Mouse (Mus musculus): ENCODE measurements at regions not wholly inside any gene's neighbourhood (a gene's known extent, or its start where the extent isn't known, plus 50 kb on each side); places are given as distances from the start of the nearest gene placed in this dataset.
A peak's percentile ranks its signal among the peaks of the same experiment; 100 is the strongest.

DNA sequence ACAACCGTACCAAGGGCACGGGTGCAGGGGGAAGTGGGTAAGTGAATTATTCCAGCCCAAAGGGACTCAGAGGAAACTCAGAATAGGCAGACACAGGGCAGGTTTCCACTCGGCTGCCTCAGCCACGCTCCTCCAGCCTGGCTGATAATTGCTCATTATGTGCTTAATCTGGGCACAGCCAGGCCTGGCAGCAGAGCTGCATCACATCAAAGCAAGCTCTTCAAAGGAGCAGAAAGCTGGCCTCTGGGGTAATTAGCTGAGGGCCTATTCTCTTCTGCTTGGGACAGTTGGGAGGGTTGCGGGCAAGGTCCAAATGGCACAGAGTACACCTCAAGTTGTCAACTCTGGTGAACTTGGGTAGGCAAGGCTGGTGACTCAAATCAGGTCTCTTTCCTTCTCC is 239.5 kb downstream of the Emx2 start:
- Histone ChIP-seq H3K27me3 (ENCODE audit: poor library complexity, severe bottlenecking) (peaks cover 52% of the 10 kb centered on the region), H3K4me1 (peaks cover 30% of the 10 kb centered on the region), H3K9me3 (no peaks in the 10 kb centered on the region), H3K36me3 (replicated peaks) (no peaks in the 10 kb centered on the region), H3K27ac (0 out of 2 replicates have a peak overlapping the region, but pooled peaks have one; percentile 40), H3K4me3 (no peak overlapping the region)
- WGBS = 22% methylated on average over 5 of the region's 5 CpGs
- DNase-seq (ENCODE audit: extremely low spot score, low spot score) = peak; percentile 73

DNA sequence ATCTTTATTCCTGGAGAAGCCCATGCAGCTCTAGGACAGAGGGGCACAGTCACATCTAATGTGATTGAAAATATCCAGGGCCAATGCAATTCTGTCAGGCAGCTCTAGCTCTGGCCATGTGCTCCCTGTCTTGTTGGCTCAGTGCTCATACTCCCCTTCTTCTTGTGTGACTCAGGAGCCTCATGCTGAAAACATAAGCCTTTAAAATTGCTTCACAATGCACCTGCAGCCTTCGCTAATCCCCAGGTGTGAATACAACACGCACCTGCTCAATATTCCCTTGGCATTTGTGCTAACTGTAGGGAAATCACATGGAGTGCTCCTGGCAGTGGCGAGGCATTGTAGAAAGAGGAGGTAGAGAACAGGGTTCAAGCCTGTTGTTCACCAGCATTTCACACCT is 242.0 kb downstream of the Emx2 start:
- H3K36me3 ChIP-seq (replicated peaks) = no peaks in the 10 kb centered on the region
- H3K4me1 ChIP-seq = peaks cover 30% of the 10 kb centered on the region
- H3K27me3 ChIP-seq (ENCODE audit: poor library complexity, severe bottlenecking) = peaks cover 73% of the 10 kb centered on the region
- no peak overlapping the region for H3K27ac ChIP-seq
- no peak for DNase-seq (ENCODE audit: extremely low spot score, low spot score)
- WGBS = 64% methylated on average over 3 of the region's 3 CpGs
- no peak overlapping the region for H3K4me3 ChIP-seq
- H3K9me3 ChIP-seq = no peaks in the 10 kb centered on the region

DNA sequence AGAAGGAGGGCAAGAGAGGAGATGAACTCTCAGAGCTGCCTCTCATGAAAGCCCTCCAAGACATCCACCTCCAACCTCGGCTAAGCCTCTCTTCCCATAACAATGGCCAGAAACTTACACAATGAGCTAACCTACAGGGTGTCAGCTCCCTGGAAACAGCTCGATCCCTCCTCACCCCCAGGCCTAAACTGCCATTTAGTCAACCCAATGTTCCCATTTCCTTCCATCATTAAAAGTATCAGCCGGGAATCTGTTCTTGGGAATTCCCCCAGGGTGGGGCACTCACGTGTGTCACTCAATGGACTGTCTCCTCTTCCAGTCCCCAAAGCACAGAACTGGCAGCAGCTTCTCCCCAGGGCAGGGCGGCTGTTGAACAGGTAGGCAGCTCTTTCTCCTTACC is 236.3 kb downstream of the Rab11fip2 start:
- H3K27me3 ChIP-seq (ENCODE audit: poor library complexity, severe bottlenecking) = peaks cover 69% of the 10 kb centered on the region
- no peak overlapping the region for H3K4me3 ChIP-seq
- WGBS = 35% methylated on average over 5 of the region's 5 CpGs
- no peak for DNase-seq (ENCODE audit: extremely low spot score, low spot score)
- no peaks in the 10 kb centered on the region for H3K9me3 ChIP-seq
- no peaks in the 10 kb centered on the region for H3K36me3 ChIP-seq (replicated peaks)
- peaks cover 30% of the 10 kb centered on the region for H3K4me1 ChIP-seq
- no peak overlapping the region for H3K27ac ChIP-seq

DNA sequence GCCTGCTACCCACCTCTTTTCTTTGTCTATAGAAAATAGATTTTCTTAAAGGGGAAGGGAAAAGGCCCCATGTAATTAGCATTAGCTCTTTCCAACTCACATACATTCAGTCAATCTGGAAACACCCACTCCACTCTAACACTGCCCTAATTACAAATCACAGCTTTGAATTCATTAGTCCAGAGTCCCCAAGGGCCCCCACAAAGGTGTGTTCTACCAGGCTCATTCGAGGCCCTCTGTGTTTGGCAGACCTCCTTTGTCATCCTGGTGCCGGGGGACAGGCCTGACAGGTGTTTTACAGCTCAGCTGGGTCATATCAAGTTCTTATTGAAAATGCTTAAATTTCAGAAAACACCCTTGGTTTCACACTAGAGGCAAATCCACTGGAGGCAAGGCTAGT is 234.3 kb downstream of the Rab11fip2 start:
- no peak for DNase-seq (ENCODE audit: extremely low spot score, low spot score)
- peaks cover 63% of the 10 kb centered on the region for H3K27me3 ChIP-seq (ENCODE audit: poor library complexity, severe bottlenecking)
- H3K27ac ChIP-seq = no peak overlapping the region
- no peaks in the 10 kb centered on the region for H3K9me3 ChIP-seq
- WGBS = 37% methylated on average over 2 of the region's 2 CpGs
- no peaks in the 10 kb centered on the region for H3K36me3 ChIP-seq (replicated peaks)
- no peak overlapping the region for H3K4me3 ChIP-seq
- H3K4me1 ChIP-seq = peaks cover 30% of the 10 kb centered on the region

DNA sequence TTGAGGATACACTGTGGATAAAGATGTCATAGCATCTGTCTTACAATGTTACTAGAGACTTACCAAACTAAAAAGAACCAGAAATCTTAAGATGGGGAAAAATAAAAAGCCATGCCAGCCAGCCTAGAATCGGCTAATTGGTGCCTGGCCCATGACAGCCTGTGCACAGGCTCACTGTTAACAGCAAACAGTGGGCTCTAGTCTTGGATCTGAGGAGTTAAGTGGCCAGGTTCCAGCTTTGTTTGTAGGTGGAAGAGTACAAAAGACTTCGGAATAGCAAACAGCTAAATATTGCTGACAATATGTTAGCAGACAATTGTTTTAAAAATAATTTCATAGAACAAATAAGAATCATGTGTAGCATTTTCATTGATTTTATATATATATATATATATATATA is 228.4 kb downstream of the Rab11fip2 start:
- Histone ChIP-seq H3K4me3 (no peak overlapping the region), H3K27me3 (ENCODE audit: poor library complexity, severe bottlenecking) (peaks cover 65% of the 10 kb centered on the region), H3K9me3 (peaks cover 4% of the 10 kb centered on the region; the same call in 1 of the 2 replicates), H3K36me3 (replicated peaks) (no peaks in the 10 kb centered on the region; the same call in 1 of the 2 replicates), H3K27ac (no peak overlapping the region), H3K4me1 (peaks cover 40% of the 10 kb centered on the region)
- no peak for DNase-seq (ENCODE audit: extremely low spot score, low spot score)
- WGBS = 87% methylated on average over 2 of the region's 2 CpGs

DNA sequence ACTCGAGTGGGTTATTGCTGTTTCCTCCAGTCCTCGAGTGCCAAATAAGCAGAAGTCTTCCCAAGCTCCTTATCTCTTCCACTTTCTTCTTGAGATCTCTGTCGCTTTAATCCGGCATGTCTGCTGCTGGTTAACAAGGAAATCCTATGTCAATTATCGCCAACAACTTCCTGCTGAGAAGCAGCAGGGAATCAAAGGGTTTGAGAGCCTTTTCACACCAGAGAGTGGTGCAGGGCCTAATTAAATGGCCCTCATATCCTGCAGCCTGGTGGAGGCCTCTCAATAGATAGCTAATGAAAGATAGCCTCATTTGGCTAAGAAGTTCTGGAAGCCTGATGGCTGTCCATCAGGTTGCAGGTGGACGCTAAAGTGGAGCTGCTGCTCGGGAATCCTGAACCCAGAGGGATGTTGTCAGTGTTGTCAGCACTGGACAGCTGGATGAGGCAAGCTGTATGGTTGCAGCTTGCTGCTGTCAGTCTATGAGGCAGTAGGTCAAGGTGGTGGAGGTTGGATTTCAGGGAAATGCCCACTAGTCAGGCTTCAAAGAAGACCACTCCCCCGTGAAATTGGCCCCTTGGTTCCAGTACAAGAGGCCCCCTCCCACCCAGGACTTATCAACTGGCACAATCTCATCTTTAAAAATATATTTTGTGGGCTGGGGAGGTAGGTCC is 225.5 kb downstream of the Rab11fip2 start:
- H3K4me3 ChIP-seq = peak overlapping the region; percentile 18; the same call in 1 of the 2 replicates
- H3K27me3 ChIP-seq (ENCODE audit: poor library complexity, severe bottlenecking) = peaks cover 54% of the 10 kb centered on the region
- peak overlapping the region; percentile 12; the same call in 1 of the 2 replicates for H3K27ac ChIP-seq
- H3K4me1 ChIP-seq = peaks cover 36% of the 10 kb centered on the region
- WGBS = 2% methylated on average over 8 of the region's 8 CpGs
- H3K36me3 ChIP-seq (replicated peaks) = no peaks in the 10 kb centered on the region; the same call in 1 of the 2 replicates
- peak; percentile 54 for DNase-seq (ENCODE audit: extremely low spot score, low spot score)
- H3K9me3 ChIP-seq = peaks cover 14% of the 10 kb centered on the region

DNA sequence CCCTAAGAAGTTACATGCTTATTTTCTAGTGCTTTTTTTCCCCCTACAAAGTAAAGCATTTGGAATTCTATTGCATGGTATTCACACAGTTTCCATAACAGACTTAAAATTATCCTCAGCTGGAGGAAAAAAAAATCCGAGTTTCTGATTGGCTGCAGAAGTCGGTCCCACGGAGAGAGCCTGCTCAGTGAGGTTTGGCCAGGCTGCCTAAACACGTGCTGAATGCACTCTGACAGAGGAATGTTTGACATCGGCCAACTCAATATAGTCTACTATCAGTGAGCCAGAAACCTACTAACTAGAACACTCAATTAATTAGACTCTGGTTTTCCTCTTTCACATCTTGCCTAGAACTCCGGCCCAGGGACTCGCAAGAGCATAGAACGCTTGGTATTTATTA is 204.9 kb downstream of the Rab11fip2 start:
- Histone ChIP-seq H3K4me3 (no peak overlapping the region), H3K4me1 (peaks cover 6% of the 10 kb centered on the region), H3K27ac (no peak overlapping the region), H3K9me3 (no peaks in the 10 kb centered on the region), H3K36me3 (replicated peaks) (no peaks in the 10 kb centered on the region), H3K27me3 (ENCODE audit: poor library complexity, severe bottlenecking) (peaks cover 20% of the 10 kb centered on the region)
- DNase-seq (ENCODE audit: extremely low spot score, low spot score) = no peak
- 77% methylated on average over 8 of the region's 8 CpGs for WGBS

DNA sequence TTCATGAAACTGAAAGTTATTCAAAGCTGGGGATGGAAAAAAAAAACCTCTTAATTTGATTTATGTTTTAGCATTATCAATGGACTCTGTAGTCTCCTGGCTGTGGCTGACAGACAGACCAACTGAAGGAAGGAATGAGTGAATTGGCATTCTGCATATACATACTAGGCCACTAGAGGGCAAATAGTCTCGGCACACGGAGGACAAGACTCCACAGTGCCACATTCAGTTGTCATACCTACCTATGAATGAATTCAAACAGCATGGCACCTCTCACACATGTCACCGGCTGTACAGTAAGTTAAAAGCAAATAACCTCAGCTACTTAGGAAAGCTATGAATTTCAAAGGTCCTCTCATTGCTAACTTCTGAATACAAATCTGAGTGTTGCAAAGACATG is 200.5 kb downstream of the Rab11fip2 start:
- Histone ChIP-seq H3K4me3 (no peak overlapping the region), H3K27ac (no peak overlapping the region), H3K9me3 (no peaks in the 10 kb centered on the region), H3K4me1 (peaks cover 6% of the 10 kb centered on the region), H3K36me3 (replicated peaks) (no peaks in the 10 kb centered on the region), H3K27me3 (ENCODE audit: poor library complexity, severe bottlenecking) (peaks cover 21% of the 10 kb centered on the region)
- 34% methylated on average over 3 of the region's 3 CpGs for WGBS
- DNase-seq (ENCODE audit: extremely low spot score, low spot score) = peak; percentile 27

DNA sequence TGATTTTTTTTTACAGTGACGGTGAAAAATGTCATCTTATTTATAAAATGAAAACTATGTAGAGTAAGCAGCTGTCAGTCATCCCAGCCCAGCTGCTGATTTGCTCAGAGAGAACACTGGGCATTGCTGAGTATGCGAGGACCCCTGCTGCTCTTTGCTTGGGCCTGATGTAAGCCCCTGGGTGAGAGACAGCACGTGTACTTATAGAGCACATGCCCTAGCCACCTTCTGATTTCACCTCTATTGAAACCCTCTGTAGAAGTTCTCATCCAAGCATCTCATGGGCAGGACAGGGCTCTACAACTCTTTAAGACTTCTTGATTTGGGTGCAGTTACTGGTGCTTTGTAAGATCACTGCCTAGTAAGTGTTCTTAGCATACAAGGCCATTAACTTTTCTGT is 182.2 kb downstream of the Rab11fip2 start:
- H3K9me3 ChIP-seq = no peaks in the 10 kb centered on the region
- no peak overlapping the region for H3K27ac ChIP-seq
- DNase-seq (ENCODE audit: extremely low spot score, low spot score) = no peak
- 67% methylated on average over 3 of the region's 3 CpGs for WGBS
- no peaks in the 10 kb centered on the region for H3K27me3 ChIP-seq (ENCODE audit: poor library complexity, severe bottlenecking)
- H3K36me3 ChIP-seq (replicated peaks) = no peaks in the 10 kb centered on the region
- H3K4me3 ChIP-seq = no peak overlapping the region
- H3K4me1 ChIP-seq = no peaks in the 10 kb centered on the region

DNA sequence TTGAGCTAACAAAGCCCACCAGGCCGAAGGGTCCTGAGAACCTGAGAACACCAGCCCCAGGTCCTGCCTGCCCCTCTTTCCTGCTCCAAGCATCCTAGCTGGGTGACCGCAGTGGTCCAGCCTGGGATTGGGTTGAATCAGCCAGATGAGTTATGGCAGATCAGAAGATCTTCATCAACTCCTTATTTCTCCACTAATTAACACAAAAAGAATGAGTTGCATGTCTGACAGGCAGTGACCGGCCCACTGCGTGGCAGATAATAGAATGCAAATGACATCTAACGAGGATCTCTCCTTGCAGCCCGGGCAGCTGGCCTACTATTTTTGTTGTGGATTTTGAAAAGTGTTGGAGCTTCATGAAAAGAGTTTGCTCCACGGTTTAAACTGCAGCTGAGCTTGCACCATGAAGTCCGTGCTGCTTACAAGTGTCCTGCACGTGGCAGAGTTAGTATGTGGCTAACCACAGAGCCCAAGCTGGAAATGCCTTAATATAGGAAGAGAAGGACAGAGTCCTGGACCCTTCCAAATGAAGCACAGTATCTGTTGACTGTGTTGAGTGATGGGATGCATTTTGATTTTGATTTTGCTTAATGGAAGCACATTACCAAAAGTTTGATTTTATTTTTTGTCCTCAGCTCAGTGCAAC is 158.9 kb downstream of the Rab11fip2 start:
- H3K9me3 ChIP-seq = no peaks in the 10 kb centered on the region
- 41% methylated on average over 9 of the region's 9 CpGs for WGBS
- H3K4me1 ChIP-seq = peaks cover 29% of the 10 kb centered on the region
- no peak overlapping the region for H3K4me3 ChIP-seq
- DNase-seq (ENCODE audit: extremely low spot score, low spot score) = peak; percentile 15
- no peaks in the 10 kb centered on the region for H3K36me3 ChIP-seq (replicated peaks)
- H3K27ac ChIP-seq = peak overlapping the region; percentile 54
- no peaks in the 10 kb centered on the region for H3K27me3 ChIP-seq (ENCODE audit: poor library complexity, severe bottlenecking)

DNA sequence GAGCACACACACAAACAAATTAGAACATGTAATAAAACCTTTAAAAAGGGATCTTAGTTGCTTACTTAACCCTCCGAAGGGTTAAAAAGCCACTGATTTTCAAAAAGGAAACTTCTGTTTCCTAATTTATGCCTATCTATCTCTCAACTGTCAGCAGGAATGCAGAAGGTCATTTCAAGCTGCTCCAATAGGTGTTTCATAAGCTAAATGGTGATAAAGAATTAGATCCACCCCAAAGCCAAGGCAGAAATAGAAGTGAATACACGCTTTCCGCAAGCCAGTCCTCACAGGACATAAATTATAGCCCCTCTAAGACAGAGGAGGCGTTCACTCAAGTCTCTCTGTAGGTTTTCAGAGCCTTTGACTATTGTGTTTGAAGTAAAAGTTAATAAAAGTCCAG is 112.2 kb downstream of the Rab11fip2 start:
- Histone ChIP-seq H3K36me3 (replicated peaks) (no peaks in the 10 kb centered on the region), H3K27me3 (ENCODE audit: poor library complexity, severe bottlenecking) (no peaks in the 10 kb centered on the region), H3K27ac (no peak overlapping the region), H3K4me1 (no peaks in the 10 kb centered on the region), H3K9me3 (no peaks in the 10 kb centered on the region), H3K4me3 (no peak overlapping the region)
- no peak for DNase-seq (ENCODE audit: extremely low spot score, low spot score)
- 89% methylated on average over 4 of the region's 4 CpGs for WGBS

DNA sequence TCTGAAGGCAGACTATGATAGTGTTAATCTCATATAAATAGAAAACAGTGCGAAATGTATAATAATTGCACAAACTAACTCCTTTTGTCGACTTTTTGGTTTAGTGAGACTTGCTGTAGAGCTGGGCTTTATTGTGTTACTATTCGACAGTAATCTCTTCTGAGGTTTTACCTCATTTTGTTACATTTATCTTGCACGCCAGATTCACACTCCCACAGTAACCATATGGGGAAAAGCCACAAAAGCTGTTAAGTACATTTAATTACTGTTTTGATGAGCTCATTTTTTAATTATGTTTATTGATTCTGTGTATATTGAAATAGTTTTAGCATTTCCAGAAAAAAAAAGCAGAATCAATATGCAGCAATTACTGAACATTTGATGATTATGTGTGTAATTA is 106.3 kb downstream of the Rab11fip2 start:
- 91% methylated on average over 4 of the region's 4 CpGs for WGBS

DNA sequence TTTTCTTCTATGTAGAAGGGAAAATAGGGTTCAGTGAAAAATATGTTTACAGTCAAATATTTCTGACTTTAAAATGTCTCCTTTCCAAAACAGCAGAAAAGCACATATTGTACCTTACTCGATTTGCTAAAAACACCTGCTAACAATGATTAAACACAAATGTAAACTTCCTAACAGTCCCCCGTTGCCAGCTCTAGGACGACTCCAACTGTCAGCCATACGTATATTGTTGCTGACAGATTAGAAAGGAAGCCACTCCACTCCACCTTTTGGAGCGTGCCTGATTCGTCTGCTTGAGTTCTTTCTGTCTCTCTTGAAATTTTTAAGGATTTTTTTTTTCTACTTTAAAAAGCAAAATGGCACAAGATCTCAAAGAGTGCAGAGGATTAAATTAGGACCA is 105.8 kb downstream of the Rab11fip2 start:
- Histone ChIP-seq H3K27ac (no peak overlapping the region), H3K27me3 (ENCODE audit: poor library complexity, severe bottlenecking) (no peaks in the 10 kb centered on the region), H3K4me3 (no peak overlapping the region), H3K9me3 (no peaks in the 10 kb centered on the region), H3K36me3 (replicated peaks) (no peaks in the 10 kb centered on the region), H3K4me1 (no peaks in the 10 kb centered on the region)
- DNase-seq (ENCODE audit: extremely low spot score, low spot score) = no peak
- WGBS = 73% methylated on average over 6 of the region's 6 CpGs

More for the DNA sequence above, 106.3 kb downstream of the Rab11fip2 start:
- no peaks in the 10 kb centered on the region for H3K9me3 ChIP-seq
- no peak overlapping the region for H3K27ac ChIP-seq
- no peak overlapping the region for H3K4me3 ChIP-seq
- no peaks in the 10 kb centered on the region for H3K27me3 ChIP-seq (ENCODE audit: poor library complexity, severe bottlenecking)
- DNase-seq (ENCODE audit: extremely low spot score, low spot score) = no peak
- H3K36me3 ChIP-seq (replicated peaks) = no peaks in the 10 kb centered on the region
- no peaks in the 10 kb centered on the region for H3K4me1 ChIP-seq
